Mouse (Mus musculus): Measurements from ENCODE around the gene Tff2. TPM values are rescaled to one million over a fixed set of nuclear protein-coding genes. Genes with fewer than 3 reads are reported as not detected.

Tff2 gene
- polyA plus RNA-seq, 2 experiments = not detected

DNA sequence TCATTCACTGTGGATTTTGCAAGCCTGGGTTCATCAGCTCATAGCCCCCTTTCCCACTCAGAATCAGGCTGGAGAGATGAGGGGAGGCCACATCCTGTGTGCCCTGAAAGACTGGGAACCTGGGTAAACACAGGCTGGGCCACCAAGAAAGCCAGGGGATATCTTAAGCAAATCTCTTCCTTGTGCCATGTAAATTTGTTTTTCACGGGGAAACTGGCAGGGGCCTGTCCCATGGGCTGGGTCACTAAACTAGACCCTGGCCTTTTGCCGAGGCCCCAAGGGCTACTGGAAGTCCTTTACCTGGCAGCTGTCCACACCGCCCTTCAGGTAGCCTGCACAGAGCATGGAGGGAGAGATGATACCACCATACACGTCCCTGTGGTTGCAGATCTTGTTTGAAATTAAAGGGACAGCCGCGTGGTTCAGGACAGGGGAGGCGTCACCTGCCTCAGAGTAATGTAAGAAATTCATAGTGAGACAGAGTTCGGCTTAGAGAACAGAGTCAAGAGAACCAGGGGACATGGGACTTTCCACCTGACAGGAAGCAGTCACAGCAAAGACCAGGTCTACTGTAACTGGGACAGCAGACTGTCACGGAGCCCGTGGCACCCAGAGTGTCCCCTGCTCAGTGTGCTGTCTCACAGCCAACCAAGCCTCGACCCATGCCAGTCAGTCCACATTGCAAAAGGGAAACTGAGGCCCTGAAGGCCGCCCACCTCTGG is 40.3 kb upstream of the Tff2 start:
- Histone ChIP-seq H3K9ac (replicated peaks) (no peak overlapping the region), H3K4me3 (ENCODE audit: insufficient read depth in 1 of 2, low read depth in 2 of 2, low read length in 2 of 2) (no peak overlapping the region), H3K36me3 (replicated peaks; ENCODE audit: control insufficient read depth, insufficient read depth, low read depth) (no peaks in the 10 kb centered on the region), H3K27ac (no peak overlapping the region), H3K4me1 (replicated peaks; ENCODE audit: control insufficient read depth in 2 of 2, insufficient read depth in 2 of 2, low read length in 1 of 2) (0 out of 4 replicates have a peak, but pooled peaks cover 0 to 4% of the 10 kb centered on the region in 2 experiments), H3K27me3 (ENCODE audit: control insufficient read depth, insufficient read depth, low read length) (no peaks in the 10 kb centered on the region), H3K9me3 (ENCODE audit: control insufficient read depth, low read length) (no peaks in the 10 kb centered on the region), H3K4me2 (ENCODE audit: low read depth) (no peak overlapping the region)
- WGBS (ENCODE audit: insufficient replicate concordance) = 62% methylated on average over 12 of the region's 12 CpGs
- TF ChIP-seq CTCF (IDR thresholded peaks at IDR 0.05; ENCODE audit: low read depth) = no peak
- no peak for TF ChIP-seq EP300 (IDR thresholded peaks at IDR 0.05; ENCODE audit: low read depth)
- ATAC-seq (ENCODE audit: insufficient read depth) (no peak), DNase-seq (ENCODE audit: low read depth in 3 of 3, low spot score in 3 of 3) (no peak)

DNA sequence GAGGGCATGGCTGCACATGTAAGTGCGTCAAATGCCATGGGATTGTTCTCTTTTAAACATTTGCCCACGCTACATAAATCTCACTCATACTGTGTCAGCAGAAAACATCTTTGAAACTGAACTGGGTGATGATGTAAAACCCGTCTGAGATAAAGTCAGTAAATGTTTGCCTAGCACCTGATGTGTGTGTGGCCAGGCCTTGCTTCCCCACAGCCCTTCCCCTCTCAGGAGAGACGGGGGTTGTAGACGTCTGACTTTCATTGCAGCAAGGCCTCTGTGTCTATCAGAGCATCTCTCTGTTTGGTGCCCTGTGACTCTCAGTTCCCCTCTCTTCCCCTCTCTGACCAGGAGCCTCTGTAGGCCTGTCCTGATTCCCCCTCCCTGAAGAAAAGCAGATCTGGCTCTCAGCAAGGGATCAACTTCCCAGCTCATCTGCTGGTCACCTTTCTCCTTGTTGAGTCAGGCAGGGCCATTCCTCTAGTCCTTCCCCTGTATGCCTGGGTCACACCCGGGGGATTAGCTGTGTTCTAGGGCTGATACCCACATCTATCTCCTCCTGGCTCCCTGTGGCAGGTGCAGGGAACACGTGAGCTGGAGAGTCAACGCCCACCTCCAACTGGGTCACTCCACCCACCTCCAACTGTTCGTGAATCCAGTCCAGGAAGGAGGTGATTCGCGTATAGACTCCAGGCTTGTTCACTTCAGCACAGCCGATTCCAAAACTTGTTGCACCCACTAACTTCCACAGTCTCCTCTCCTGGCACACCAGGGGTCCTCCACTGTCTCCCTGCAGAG is 39.3 kb upstream of the Tff2 start:
- WGBS (ENCODE audit: insufficient replicate concordance) = 50% methylated on average over 12 of the region's 12 CpGs

GRCm38 (mm10) chr17:31181490-31181889 is 37.4 kb upstream of the Tff2 start:
- ATAC-seq (ENCODE audit: insufficient read depth) (no peak), DNase-seq (ENCODE audit: low read depth in 3 of 3, low spot score in 3 of 3) (no peak)
- H3K9ac ChIP-seq (replicated peaks) = no peak overlapping the region
- H3K36me3 ChIP-seq (replicated peaks; ENCODE audit: control insufficient read depth, insufficient read depth, low read depth) = no peaks in the 10 kb centered on the region
- H3K9me3 ChIP-seq (ENCODE audit: control insufficient read depth, low read length) = no peaks in the 10 kb centered on the region
- TF ChIP-seq EP300 (IDR thresholded peaks at IDR 0.05; ENCODE audit: low read depth) (no peak), CTCF (IDR thresholded peaks at IDR 0.05; ENCODE audit: low read depth) (no peak)
- H3K27me3 ChIP-seq (ENCODE audit: control insufficient read depth, insufficient read depth, low read length) = no peaks in the 10 kb centered on the region
- H3K4me3 ChIP-seq (ENCODE audit: insufficient read depth in 1 of 2, low read depth in 2 of 2, low read length in 2 of 2) = no peak overlapping the region
- no peak overlapping the region for H3K27ac ChIP-seq
- WGBS (ENCODE audit: insufficient replicate concordance) = 56% methylated on average over 4 of the region's 4 CpGs
- no peak overlapping the region for H3K4me2 ChIP-seq (ENCODE audit: low read depth)
- 0 out of 4 replicates have a peak, but pooled peaks cover 0 to 4% of the 10 kb centered on the region in 2 experiments for H3K4me1 ChIP-seq (replicated peaks; ENCODE audit: control insufficient read depth in 2 of 2, insufficient read depth in 2 of 2, low read length in 1 of 2)

More for the DNA sequence above, 39.3 kb upstream of the Tff2 start:
- no peak for DNase-seq (ENCODE audit: low read depth in 3 of 3, low spot score in 3 of 3)
- Histone ChIP-seq H3K27ac (no peak overlapping the region), H3K9me3 (ENCODE audit: control insufficient read depth, low read length) (no peaks in the 10 kb centered on the region), H3K4me2 (ENCODE audit: low read depth) (peak overlapping the region; percentile 11; the same call in 1 of the 2 replicates), H3K36me3 (replicated peaks; ENCODE audit: control insufficient read depth, insufficient read depth, low read depth) (no peaks in the 10 kb centered on the region), H3K27me3 (ENCODE audit: control insufficient read depth, insufficient read depth, low read length) (no peaks in the 10 kb centered on the region), H3K4me1 (replicated peaks; ENCODE audit: control insufficient read depth in 2 of 2, insufficient read depth in 2 of 2, low read length in 1 of 2) (0 out of 4 replicates have a peak, but pooled peaks cover 0 to 4% of the 10 kb centered on the region in 2 experiments), H3K4me3 (ENCODE audit: insufficient read depth in 1 of 2, low read depth in 2 of 2, low read length in 2 of 2) (no peak overlapping the region), H3K9ac (replicated peaks) (no peak overlapping the region)
- no peak for ATAC-seq (ENCODE audit: insufficient read depth)
- no peak for TF ChIP-seq EP300 (IDR thresholded peaks at IDR 0.05; ENCODE audit: low read depth)

GRCm38 (mm10) chr17:31176321-31176720 is 32.2 kb upstream of the Tff2 start:
- H3K4me3 ChIP-seq (ENCODE audit: insufficient read depth in 1 of 2, low read depth in 2 of 2, low read length in 2 of 2) = no peak overlapping the region
- H3K4me2 ChIP-seq (ENCODE audit: low read depth) = no peak overlapping the region
- TF ChIP-seq EP300 (IDR thresholded peaks at IDR 0.05; ENCODE audit: low read depth) (no peak), CTCF (IDR thresholded peaks at IDR 0.05; ENCODE audit: low read depth) (no peak)
- H3K36me3 ChIP-seq (replicated peaks; ENCODE audit: control insufficient read depth, insufficient read depth, low read depth) = no peaks in the 10 kb centered on the region
- ATAC-seq (ENCODE audit: insufficient read depth) = no peak
- H3K27ac ChIP-seq = no peak overlapping the region
- H3K4me1 ChIP-seq (replicated peaks; ENCODE audit: control insufficient read depth in 2 of 2, insufficient read depth in 2 of 2, low read length in 1 of 2) = 0 out of 4 replicates have a peak, but pooled peaks cover 0 to under 1% of the 10 kb centered on the region in 2 experiments
- H3K9me3 ChIP-seq (ENCODE audit: control insufficient read depth, low read length) = no peaks in the 10 kb centered on the region
- no peak overlapping the region for H3K9ac ChIP-seq (replicated peaks)
- no peaks in the 10 kb centered on the region; the same call in 1 of the 2 replicates for H3K27me3 ChIP-seq (ENCODE audit: control insufficient read depth, insufficient read depth, low read length)
- WGBS (ENCODE audit: insufficient replicate concordance) = 53% methylated on average over 4 of the region's 4 CpGs
- no peak for DNase-seq (ENCODE audit: low read depth in 3 of 3, low spot score in 3 of 3)

DNA sequence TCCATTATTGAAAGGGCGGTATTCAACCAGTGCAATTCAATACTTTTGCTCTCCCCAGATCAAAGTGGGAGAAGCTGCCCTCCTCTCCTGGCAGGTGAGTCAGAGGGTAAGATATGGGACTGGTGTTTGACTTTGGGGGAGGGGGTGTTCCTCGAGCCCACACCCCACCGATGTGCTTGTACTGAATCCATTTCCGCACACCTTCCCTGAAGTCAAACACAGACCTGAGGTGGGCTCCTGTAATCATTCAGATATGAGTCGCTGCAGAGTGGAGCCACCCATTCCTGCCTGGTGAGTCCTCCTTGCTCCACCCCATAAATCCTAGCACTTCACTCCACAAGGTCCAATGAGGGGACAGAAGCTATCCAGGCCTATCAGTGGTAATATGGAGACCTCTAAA is 25.7 kb upstream of the Tff2 start:
- no peak overlapping the region for H3K4me2 ChIP-seq (ENCODE audit: low read depth)
- ATAC-seq (ENCODE audit: insufficient read depth) (no peak), DNase-seq (ENCODE audit: low read depth in 3 of 3, low spot score in 3 of 3) (no peak)
- no peak overlapping the region for H3K4me3 ChIP-seq (ENCODE audit: insufficient read depth in 1 of 2, low read depth in 2 of 2, low read length in 2 of 2)
- no peaks in the 10 kb centered on the region for H3K36me3 ChIP-seq (replicated peaks; ENCODE audit: control insufficient read depth, insufficient read depth, low read depth)
- no peaks in the 10 kb centered on the region for H3K4me1 ChIP-seq (replicated peaks; ENCODE audit: control insufficient read depth in 2 of 2, insufficient read depth in 2 of 2, low read length in 1 of 2)
- no peak for TF ChIP-seq EP300 (IDR thresholded peaks at IDR 0.05; ENCODE audit: low read depth)
- TF ChIP-seq CTCF (IDR thresholded peaks at IDR 0.05; ENCODE audit: low read depth) = no peak
- 65% methylated on average over 5 of the region's 5 CpGs for WGBS (ENCODE audit: insufficient replicate concordance)
- no peak overlapping the region for H3K9ac ChIP-seq (replicated peaks)
- no peaks in the 10 kb centered on the region for H3K9me3 ChIP-seq (ENCODE audit: control insufficient read depth, low read length)
- H3K27me3 ChIP-seq (ENCODE audit: control insufficient read depth, insufficient read depth, low read length) = no peaks in the 10 kb centered on the region
- no peak overlapping the region for H3K27ac ChIP-seq
